Mouse (Mus musculus) lung, embryonic 15.5 days (tissue): ENCODE data around the gene Itpripl1. TPM values are rescaled to one million over a fixed set of nuclear protein-coding genes. Genes with fewer than 3 reads are reported as not detected.

Experiments
- polyA plus RNA-seq: library from polyadenylated mRNA; unstranded; fragments of >200 nt; fragmentation: Nextera tagmentation; extraction: Ambion mirVana; gene quantifications from 2 replicates; pipeline ENCODE4 v1.2.1, GENCODE M21; 2015

Itpripl1 gene
- polyA plus RNA-seq, 1 experiment from 2014 or later = 29.5 TPM

Other genes starting within 250 kb of the Itpripl1 start
- 40.7 and 42.1 TPM in 2 replicates for gene Sppl2a, start 210.2 kb downstream of the Itpripl1 start, polyA plus RNA-seq
- 9.1 and 11.3 TPM in 2 replicates for gene Ap4e1, start 134.7 kb downstream of the Itpripl1 start, polyA plus RNA-seq
- gene Blvra, start 72.8 kb downstream of the Itpripl1 start, polyA plus RNA-seq = 52.9 and 54.2 TPM in 2 replicates
- gene Ncaph, start 9.5 kb downstream of the Itpripl1 start, polyA plus RNA-seq = 109 and 113 TPM in 2 replicates
- gene 1810024B03Rik, start 64.8 kb upstream of the Itpripl1 start, polyA plus RNA-seq = 1.7 and 1.9 TPM in 2 replicates
- 53.8 and 54.0 TPM in 2 replicates for gene Snrnp200, start 64.9 kb upstream of the Itpripl1 start, polyA plus RNA-seq
- 64.4 and 67.9 TPM in 2 replicates for gene Ciao1, start 104.4 kb upstream of the Itpripl1 start, polyA plus RNA-seq
- 27.8 and 30.9 TPM in 2 replicates for gene Tmem127, start 104.5 kb upstream of the Itpripl1 start, polyA plus RNA-seq
- gene Stard7, start 126.8 kb upstream of the Itpripl1 start, polyA plus RNA-seq = 68.6 and 71.0 TPM in 2 replicates
- gene Dusp2, start 192.7 kb upstream of the Itpripl1 start, polyA plus RNA-seq = 13.0 and 13.1 TPM in 2 replicates
- not detected in 2 replicates for gene Astl, start 195.2 kb upstream of the Itpripl1 start, polyA plus RNA-seq
- gene Adra2b, start 219.8 kb upstream of the Itpripl1 start, polyA plus RNA-seq = 0.18 and 0.41 TPM in 2 replicates